Mouse (Mus musculus) E14TG2a.4 (cell line): Measurements from ENCODE around the gene Adap1.

Experiments used
- CTCF ChIP-seq: conservative IDR thresholded peaks from 2 replicates; pipeline ENCODE4 v1.5.1; 2014; ENCODE audit warnings: low read length
- NANOG ChIP-seq: IDR thresholded peaks from 2 replicates; pipeline ENCODE4 v1.6.1; 2014; ENCODE audit warnings: borderline replicate concordance, low read length, mixed read lengths
- POU5F1 ChIP-seq: IDR thresholded peaks from 2 replicates; pipeline ENCODE4 v1.6.1; 2014; ENCODE audit warnings: low read length, borderline replicate concordance

DNA sequence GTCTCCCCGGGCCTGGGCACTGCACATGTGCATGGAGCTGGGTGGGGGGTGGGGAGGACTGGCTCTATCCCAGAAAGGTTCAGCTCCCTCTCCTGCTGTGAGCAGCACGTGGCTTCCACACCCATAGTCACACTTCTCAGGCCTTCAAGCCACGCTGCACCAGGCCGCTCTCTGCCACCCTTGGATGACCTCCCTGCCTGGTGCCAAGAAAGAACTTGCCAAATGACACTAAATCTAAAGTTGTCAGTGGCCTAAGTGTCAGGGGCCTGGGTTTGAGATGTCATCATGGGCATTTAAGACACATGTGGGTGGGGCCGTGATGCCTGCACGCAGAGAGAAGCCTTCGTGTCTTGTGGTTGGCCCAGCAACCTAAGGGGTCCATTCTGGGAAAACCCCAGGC lies 5.0 kb downstream of the Adap1 start:
- TF ChIP-seq CTCF (no peak), POU5F1 (no peak), NANOG (no peak)
